Mouse (Mus musculus) liver, embryonic 16.5 days (tissue): ENCODE measurements around the gene Tbxa2r. TPM values are rescaled to one million over a fixed set of nuclear protein-coding genes. Genes with fewer than 3 reads are reported as not detected.

Experiments
- ATAC-seq: fragments of 200-750 bp; cut with Nextera tagmentation; 2 replicates; pipeline ENCODE4 v1.8.0; 2017; ENCODE audit warnings: low read depth, mild to moderate bottlenecking, moderate number of reproducible peaks, moderate library complexity
- H3K27ac ChIP-seq: fragments of 300-500 bp; sonication (generic); 2 replicates; pipeline ENCODE4 v1.5.1; 2014; ENCODE audit warnings: mild to moderate bottlenecking, low read length
- H3K27me3 ChIP-seq: fragments of 300-500 bp; sonication (generic); 2 replicates; pipeline ENCODE4 v1.6.1; 2014; ENCODE audit warnings: low read depth, low read length, mixed read lengths; ENCODE audit not compliant: control insufficient read depth, insufficient read depth
- H3K36me3 ChIP-seq: fragments of 300-500 bp; sonication (generic); 2 replicates; pipeline ENCODE4 v1.6.1; 2014; ENCODE audit warnings: mild to moderate bottlenecking; ENCODE audit not compliant: control insufficient read depth, insufficient read depth
- H3K4me1 ChIP-seq: fragments of 300-500 bp; sonication (generic); 2 replicates; pipeline ENCODE4 v1.6.1; 2014; ENCODE audit warnings: low read depth, low read length, mixed read lengths; ENCODE audit not compliant: control insufficient read depth
- H3K4me2 ChIP-seq: fragments of 300-500 bp; sonication (generic); 2 replicates; pipeline ENCODE4 v1.6.1; 2014; ENCODE audit warnings: low read depth, low read length, mixed read lengths
- H3K4me3 ChIP-seq: fragments of 300-500 bp; sonication (generic); 2 replicates; pipeline ENCODE4 v1.5.1; 2014; ENCODE audit warnings: low read depth, mild to moderate bottlenecking, low read length
- H3K9ac ChIP-seq: fragments of 300-500 bp; sonication (generic); 2 replicates; pipeline ENCODE4 v1.6.1; 2014; ENCODE audit warnings: low read depth, low read length
- H3K9me3 ChIP-seq: fragments of 300-500 bp; sonication (generic); replicated peaks from 2 replicates; pipeline ENCODE4 v1.6.1; 2016; ENCODE audit warnings: low read length; ENCODE audit not compliant: control insufficient read depth
- WGBS: fragments of 180-500 bp; shearing (Covaris S2); extraction: QIAGEN DNeasy Blood & Tissue Kit; methylation state at CpG from one replicate; pipeline ENCODE4 v1.1.7; 2014; ENCODE audit not compliant: insufficient replicate concordance; 5-methylcytosine and 5-hydroxymethylcytosine counted together
- polyA plus RNA-seq: library from polyadenylated mRNA; unstranded; fragments of >200 nt; fragmentation: Nextera tagmentation; extraction: Ambion mirVana; gene quantifications from 2 replicates; pipeline ENCODE4 v1.2.1, GENCODE M21; 2015

Tbxa2r gene
- polyA plus RNA-seq, 1 experiment from 2014 or later = 4.5 TPM

GRCm38 (mm10) chr10:81297845-81298244, 30.7 kb upstream of the Tbxa2r start:
- Histone ChIP-seq H3K4me2 (peak overlapping the region; percentile 18; the same call in 1 of the 2 replicates), H3K27me3 (no peaks in the 10 kb centered on the region), H3K9ac (peak overlapping the region; percentile 40), H3K4me3 (no peak overlapping the region), H3K36me3 (no peaks in the 10 kb centered on the region), H3K4me1 (peaks cover 93% of the 10 kb centered on the region), H3K27ac (peak overlapping the region; percentile 90), H3K9me3 (no peaks in the 10 kb centered on the region)
- WGBS = 22% methylated on average over 10 of the region's 10 CpGs
- ATAC-seq = peak; percentile 25

- H3K27me3 ChIP-seq = no peaks in the 10 kb centered on the region
- no peaks in the 10 kb centered on the region for H3K9me3 ChIP-seq
- no peak for ATAC-seq
- no peak overlapping the region for H3K4me2 ChIP-seq
- peak overlapping the region; percentile 90 for H3K27ac ChIP-seq
- H3K4me3 ChIP-seq = no peak overlapping the region
- 68% methylated on average over 17 of the region's 17 CpGs for WGBS
- H3K4me1 ChIP-seq = peaks cover 97% of the 10 kb centered on the region
- peak overlapping the region; percentile 5; the same call in 1 of the 2 replicates for H3K9ac ChIP-seq
- no peaks in the 10 kb centered on the region for H3K36me3 ChIP-seq
Measured at GRCm38 (mm10) chr10:81298369-81299100, 30.0 kb upstream of the Tbxa2r start.

DNA sequence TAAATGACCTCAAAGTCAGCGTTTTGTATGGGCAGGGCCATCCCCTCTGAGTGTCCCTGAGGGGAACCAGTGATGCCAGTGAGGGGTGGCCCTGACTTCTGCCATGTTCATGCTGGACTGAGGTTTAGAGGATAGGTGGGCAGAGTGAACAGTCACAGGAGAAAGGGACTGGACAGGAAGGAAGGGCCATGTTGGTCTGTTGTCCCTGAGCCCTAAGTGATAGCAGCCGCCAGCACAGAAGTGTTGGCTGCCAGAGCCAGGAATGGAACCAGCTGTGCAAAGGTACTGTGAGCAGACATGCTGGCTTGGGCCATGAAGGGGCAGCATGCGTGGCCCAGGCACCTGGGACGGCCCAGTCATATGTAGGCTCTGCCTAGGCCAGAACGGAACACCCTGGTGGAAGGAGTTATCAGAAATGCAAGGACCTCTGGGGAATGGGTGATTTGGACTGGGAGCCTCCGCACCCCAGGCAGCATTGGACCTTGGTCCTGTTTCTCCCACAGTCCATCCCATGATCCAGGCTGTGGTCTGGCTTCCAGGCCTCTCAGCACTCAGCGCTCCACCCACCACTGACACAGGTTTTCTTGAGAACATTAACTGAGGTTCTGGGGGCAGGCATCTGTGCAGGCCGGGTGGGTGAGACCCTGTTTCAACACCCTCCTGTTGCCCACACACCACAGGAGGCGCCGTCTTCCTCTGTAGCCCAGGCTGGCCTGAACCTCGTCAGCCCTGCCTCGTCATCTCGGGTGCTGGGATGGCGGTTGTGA, 28.8 kb upstream of the Tbxa2r start:
- H3K9ac ChIP-seq = peak overlapping the region; percentile 25; the same call in 1 of the 2 replicates
- no peaks in the 10 kb centered on the region for H3K9me3 ChIP-seq
- H3K27ac ChIP-seq = peak overlapping the region; percentile 90
- ATAC-seq = peak; percentile 10; the same call in 1 of the 2 replicates
- H3K4me1 ChIP-seq = peaks cover 96% of the 10 kb centered on the region
- peak overlapping the region; percentile 18 for H3K4me2 ChIP-seq
- 62% methylated on average over 14 of the region's 14 CpGs for WGBS
- H3K27me3 ChIP-seq = no peaks in the 10 kb centered on the region
- no peak overlapping the region for H3K4me3 ChIP-seq
- no peaks in the 10 kb centered on the region for H3K36me3 ChIP-seq

GRCm38 (mm10) chr10:81300352-81300907, 28.1 kb upstream of the Tbxa2r start:
- H3K27ac ChIP-seq = peak overlapping the region; percentile 90
- 72% methylated on average over 9 of the region's 9 CpGs for WGBS
- peaks cover 94% of the 10 kb centered on the region for H3K4me1 ChIP-seq
- no peaks in the 10 kb centered on the region for H3K27me3 ChIP-seq
- peak; percentile 66 for ATAC-seq
- H3K4me2 ChIP-seq = peak overlapping the region; percentile 18
- no peaks in the 10 kb centered on the region for H3K36me3 ChIP-seq
- H3K4me3 ChIP-seq = no peak overlapping the region
- no peak overlapping the region for H3K9ac ChIP-seq
- no peaks in the 10 kb centered on the region for H3K9me3 ChIP-seq

DNA sequence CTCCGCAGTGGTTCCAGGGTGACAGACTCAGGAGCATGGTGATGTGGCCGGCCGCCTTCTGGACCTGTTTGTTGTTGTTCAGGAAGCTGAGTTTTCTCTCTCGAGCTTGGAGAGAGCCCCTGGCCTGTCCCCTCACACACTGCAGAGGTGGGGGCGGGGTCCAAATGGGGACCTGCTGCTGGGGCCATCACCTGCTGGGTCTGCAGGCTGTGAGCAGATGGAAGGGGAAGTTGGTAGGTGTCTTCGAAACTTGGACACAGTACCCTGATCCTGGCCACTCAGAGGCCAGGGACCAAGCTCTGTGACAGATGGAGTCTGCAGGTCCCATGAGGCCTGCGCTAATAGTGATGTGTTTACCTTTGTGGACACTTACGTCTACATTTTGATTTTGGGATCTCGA, 27.2 kb upstream of the Tbxa2r start:
- Histone ChIP-seq H3K4me2 (no peak overlapping the region), H3K27me3 (no peaks in the 10 kb centered on the region), H3K36me3 (peaks cover 7% of the 10 kb centered on the region), H3K27ac (peak overlapping the region; percentile 45), H3K4me3 (no peak overlapping the region), H3K9me3 (no peaks in the 10 kb centered on the region), H3K9ac (no peak overlapping the region), H3K4me1 (peaks cover 85% of the 10 kb centered on the region)
- WGBS = 64% methylated on average over 9 of the region's 9 CpGs
- ATAC-seq = no peak

GRCm38 (mm10) chr10:81302288-81302687, 26.2 kb upstream of the Tbxa2r start:
- H3K4me2 ChIP-seq = peak overlapping the region; percentile 24; the same call in 1 of the 2 replicates
- whole genome bisulfite sequencing = 67% methylated on average over 4 of the region's 4 CpGs
- H3K4me1 ChIP-seq = peaks cover 77% of the 10 kb centered on the region
- H3K4me3 ChIP-seq = no peak overlapping the region
- no peaks in the 10 kb centered on the region for H3K27me3 ChIP-seq
- H3K9me3 ChIP-seq = no peaks in the 10 kb centered on the region
- H3K36me3 ChIP-seq = peaks cover 11% of the 10 kb centered on the region
- no peak for ATAC-seq
- peak overlapping the region; percentile 4; the same call in 1 of the 2 replicates for H3K27ac ChIP-seq
- peak overlapping the region; percentile 24; the same call in 1 of the 2 replicates for H3K9ac ChIP-seq

GRCm38 (mm10) chr10:81302781-81303218, 25.7 kb upstream of the Tbxa2r start:
- Histone ChIP-seq H3K4me1 (peaks cover 72% of the 10 kb centered on the region), H3K27me3 (no peaks in the 10 kb centered on the region), H3K36me3 (peaks cover 14% of the 10 kb centered on the region), H3K4me2 (peak overlapping the region; percentile 24; the same call in 1 of the 2 replicates), H3K27ac (peak overlapping the region; percentile 4; the same call in 1 of the 2 replicates), H3K4me3 (no peak overlapping the region), H3K9me3 (no peaks in the 10 kb centered on the region), H3K9ac (0 out of 2 replicates have a peak overlapping the region, but pooled peaks have one; percentile 29)
- no peak for ATAC-seq
- WGBS = 14% methylated on average over 14 of the region's 14 CpGs

- H3K9me3 ChIP-seq = no peaks in the 10 kb centered on the region
- no peak for ATAC-seq
- no peak overlapping the region for H3K4me3 ChIP-seq
- H3K27me3 ChIP-seq = no peaks in the 10 kb centered on the region
- H3K4me1 ChIP-seq = peaks cover 67% of the 10 kb centered on the region
- H3K4me2 ChIP-seq = 0 out of 2 replicates have a peak overlapping the region, but pooled peaks have one; percentile 24
- no peak overlapping the region for H3K9ac ChIP-seq
- WGBS = 30% methylated on average over 10 of the region's 10 CpGs
- peaks cover 17% of the 10 kb centered on the region for H3K36me3 ChIP-seq
- no peak overlapping the region for H3K27ac ChIP-seq
Measured at GRCm38 (mm10) chr10:81303258-81303657, 25.3 kb upstream of the Tbxa2r start.
